Mouse (Mus musculus) spleen, adult 12 weeks (tissue): ENCODE results near the gene Cox4i1.

ENCODE experiments used
- DNase-seq: peaks from one replicate; pipeline ENCODE4 v3.0.0; 2022; ENCODE audit warnings: low spot score

The Cox4i1 gene

DNA sequence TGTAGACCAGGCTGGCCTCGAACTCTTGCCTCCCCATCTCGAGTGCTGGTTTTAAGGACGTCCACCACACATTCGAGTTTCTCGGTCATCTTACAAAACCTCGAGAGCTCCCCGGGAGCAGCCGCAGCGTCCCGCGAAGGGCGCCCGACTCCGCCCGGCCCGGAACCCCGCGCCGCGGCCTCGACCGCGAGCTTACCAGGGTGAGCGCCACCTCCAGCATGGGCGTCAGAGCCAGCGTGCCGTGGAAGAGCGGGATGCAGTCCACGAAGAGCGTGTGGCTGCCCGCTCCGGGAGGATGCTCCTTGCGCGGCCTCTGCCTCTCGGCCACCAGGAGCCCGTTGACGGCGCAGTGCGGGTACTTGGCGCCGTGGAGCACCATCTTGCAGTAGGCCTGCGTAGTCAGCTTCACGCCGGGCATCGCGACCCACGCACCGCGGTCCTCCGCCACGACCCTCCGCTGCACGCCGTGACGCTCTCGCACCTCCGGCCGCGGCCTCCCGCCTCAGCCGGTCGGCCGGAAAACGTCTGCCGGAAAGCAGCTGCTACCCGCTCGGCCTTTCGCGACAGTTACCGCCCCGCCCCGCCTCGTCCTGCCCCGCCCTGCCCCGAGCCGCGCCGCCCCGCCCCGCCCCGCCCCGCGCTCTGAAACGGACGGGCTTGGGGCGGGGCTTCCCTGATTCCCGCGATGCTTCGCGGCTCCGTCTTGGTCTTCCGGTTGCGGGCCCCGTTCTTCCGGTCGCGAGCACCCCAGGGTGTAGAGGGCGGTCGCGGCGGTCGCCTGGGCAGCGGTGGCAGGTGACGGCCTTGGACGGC lies at the start of gene Cox4i1, which contains the start of gene Gm27021:
Gene Cox4i1 (plus strand): TSS at position 662 of the 813 bp plus-strand sequence.
Gene Gm27021 (minus strand): TSS at position 519 of the 813 bp plus-strand sequence.
- DNase-seq = peak; percentile 90

DNA sequence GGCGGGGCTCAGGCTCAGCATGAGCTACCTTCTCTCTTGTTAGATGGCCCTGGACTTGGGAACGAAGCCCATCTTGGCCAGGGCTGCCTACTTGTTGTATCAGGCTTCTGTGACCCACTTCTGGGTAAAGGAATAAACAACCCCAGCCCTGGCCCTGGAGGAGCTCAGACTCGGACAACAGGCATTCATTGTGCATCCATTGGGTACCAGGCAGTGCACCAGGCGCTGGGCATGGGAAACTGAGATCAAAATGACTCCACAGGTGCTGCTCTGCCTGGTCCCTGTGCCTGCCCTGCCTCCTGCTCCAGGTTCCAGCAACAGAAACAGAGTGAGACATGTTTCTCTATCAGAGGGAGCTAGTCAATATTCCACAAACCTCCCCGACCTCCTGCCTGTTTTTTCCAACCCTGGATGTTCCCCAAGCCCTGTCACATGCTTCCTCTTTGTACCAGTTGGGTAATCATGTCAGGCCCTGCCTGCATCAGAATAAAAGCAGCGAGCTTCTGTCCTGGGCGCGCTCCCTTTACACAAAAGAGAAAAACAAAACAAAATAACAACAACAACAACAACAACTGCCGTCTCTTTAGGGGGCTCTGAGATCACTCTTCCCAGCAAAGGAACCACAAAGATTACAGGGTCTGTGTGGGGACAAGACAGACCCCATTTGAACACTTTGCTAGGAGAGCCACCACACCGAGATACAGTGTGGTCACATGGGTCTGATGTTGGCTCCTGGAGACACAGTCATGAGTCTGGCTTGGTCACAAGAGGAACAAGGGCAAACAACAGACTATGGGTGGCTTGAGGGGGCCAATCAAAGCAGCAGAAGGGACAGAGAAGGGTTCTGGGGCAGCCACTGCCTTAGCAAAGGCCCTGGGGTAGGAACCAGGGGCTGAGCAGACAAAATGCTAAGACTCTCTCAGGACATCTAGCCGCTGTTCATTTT lies 48.5 kb upstream of the Cox4i1 start:
- DNase-seq = no peak

DNA sequence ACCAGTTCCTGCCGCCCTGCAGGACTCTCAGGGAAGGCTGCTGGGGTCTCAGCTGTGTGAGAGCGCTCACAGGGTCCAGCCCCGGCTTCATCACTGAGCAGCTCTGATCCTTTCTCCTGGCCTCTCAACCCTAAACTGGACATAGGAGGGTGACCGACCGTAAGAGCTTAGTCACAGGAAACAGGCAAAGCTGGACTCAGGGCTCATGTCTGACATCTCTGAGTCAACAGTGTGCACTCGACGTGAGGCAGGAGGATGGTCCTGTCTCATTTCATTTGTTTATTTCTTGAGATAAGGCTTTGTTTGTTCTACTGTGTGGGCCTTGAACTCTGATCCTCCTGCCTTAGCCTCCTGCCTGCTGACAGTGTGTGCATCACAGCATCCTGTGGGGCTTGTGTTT lies 47.6 kb upstream of the Cox4i1 start:
- DNase-seq = no peak

DNA sequence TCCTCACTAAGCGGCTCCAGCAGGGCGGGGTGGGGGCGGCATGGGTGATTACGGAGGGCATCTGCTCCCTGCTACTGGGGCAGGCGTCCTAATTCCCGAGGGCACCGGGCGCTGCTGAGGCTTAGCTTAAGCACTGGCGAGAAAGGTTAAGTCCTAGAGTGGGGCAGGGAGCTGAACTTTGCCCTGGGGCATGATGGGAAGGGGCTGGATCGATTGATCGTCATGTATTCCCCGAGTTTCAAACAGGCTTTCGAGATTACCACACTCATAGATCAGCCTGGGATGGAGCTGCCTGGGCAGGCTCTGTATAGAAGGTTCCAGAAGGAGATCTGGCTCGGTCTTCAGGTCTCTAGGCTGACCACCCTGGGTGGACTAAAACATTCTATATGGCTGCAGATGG lies 45.9 kb upstream of the Cox4i1 start:
- no peak for DNase-seq

DNA sequence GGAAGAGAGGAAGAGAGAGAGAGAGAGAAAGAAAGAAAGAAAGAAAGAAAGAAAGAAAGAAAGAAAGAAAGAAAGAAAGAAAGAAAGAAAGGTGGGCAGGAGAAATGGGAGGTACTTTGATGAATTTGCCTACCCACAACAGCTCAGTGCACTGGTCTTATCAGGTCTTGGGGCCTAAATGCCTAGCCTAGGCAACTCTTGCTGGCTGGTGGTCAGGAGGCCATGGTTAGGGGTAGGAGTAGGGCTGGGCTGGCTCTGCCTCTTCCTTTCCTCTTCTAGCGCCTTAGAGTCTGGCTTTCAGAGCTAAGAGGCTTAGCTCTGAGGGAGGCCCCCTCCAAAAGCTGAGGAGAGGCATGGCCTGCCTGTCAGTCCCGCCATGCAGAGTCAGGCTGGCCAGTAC lies 44.4 kb upstream of the Cox4i1 start:
- DNase-seq = no peak

DNA sequence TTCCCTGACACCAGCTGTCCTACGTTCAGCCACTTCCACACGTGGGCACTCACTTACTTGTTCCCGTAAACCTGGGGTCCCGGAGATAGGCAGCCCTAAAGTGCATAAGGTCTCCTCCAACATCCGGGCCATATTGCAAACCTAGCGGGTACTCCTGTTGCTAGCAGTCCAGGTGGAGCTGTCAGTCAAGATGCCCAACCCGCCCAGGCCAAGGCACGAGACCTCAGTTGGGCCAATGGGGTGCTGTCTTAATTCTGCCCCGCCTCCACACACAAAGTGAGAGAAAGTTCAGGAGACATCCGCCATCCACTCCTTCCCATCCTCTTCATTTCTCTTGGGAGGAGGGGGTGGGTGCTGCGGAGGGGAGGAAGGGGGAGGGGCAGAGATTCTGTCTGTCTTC lies 41.6 kb upstream of the Cox4i1 start:
- no peak for DNase-seq

DNA sequence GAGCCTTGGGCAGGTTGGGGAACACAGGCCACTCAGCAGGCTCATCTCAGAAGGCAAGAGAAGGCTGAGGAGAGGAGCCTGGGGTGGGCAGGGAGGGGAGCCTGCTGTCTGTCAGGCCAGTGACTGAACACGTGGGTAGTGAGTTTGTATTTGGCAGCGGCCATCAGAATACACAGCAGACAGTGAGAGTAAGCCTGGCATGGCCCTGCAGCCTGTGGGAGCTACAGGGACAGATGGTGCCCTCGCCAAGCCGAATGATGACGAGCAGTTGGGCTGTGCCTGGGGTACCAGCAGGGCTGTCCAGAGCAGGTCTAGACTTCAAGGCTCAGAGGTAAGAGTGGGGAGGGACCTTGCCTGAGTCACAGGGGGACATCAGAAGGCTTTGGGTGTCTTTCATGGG lies 40.7 kb upstream of the Cox4i1 start:
- DNase-seq = no peak

DNA sequence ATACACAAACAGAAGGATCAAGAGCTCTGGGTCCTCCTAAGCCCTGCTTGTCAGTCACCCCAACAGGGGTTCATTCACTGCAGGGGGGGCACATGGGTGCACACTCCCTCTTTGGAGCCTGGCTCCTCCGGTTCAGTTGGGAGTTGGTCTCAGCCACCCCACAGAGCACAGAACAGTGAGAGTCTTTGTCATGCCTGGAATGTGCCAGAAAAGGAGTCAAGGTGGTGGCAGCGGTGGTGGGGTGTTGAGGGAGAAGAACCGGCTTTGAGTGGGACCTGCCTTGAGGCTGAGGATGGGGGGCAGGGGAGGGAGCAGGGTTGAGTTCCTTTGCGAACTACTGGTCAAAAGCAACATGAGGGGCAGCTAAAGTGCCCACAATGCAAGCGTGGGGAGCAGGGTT lies 38.0 kb upstream of the Cox4i1 start:
- DNase-seq = no peak

DNA sequence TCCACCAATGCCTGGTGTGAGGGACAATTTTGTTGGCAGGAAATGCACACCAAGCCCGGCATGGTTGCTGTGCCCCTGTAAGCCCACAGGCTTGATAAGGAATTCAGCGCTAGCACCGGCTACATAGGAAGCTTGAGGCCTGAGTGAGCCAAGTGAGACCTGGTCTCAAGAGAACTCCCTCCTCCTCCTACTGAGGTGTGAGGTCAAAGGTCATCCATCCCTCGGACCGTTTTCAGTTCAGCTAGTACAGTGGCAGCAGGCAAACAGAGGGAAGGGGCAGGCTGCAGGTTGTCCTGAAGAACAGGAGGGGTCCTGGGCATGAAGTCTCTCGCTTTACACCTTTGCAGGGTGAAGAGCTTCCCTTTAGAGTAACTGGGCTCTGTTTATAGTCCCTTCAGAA lies 37.2 kb upstream of the Cox4i1 start:
- no peak for DNase-seq

DNA sequence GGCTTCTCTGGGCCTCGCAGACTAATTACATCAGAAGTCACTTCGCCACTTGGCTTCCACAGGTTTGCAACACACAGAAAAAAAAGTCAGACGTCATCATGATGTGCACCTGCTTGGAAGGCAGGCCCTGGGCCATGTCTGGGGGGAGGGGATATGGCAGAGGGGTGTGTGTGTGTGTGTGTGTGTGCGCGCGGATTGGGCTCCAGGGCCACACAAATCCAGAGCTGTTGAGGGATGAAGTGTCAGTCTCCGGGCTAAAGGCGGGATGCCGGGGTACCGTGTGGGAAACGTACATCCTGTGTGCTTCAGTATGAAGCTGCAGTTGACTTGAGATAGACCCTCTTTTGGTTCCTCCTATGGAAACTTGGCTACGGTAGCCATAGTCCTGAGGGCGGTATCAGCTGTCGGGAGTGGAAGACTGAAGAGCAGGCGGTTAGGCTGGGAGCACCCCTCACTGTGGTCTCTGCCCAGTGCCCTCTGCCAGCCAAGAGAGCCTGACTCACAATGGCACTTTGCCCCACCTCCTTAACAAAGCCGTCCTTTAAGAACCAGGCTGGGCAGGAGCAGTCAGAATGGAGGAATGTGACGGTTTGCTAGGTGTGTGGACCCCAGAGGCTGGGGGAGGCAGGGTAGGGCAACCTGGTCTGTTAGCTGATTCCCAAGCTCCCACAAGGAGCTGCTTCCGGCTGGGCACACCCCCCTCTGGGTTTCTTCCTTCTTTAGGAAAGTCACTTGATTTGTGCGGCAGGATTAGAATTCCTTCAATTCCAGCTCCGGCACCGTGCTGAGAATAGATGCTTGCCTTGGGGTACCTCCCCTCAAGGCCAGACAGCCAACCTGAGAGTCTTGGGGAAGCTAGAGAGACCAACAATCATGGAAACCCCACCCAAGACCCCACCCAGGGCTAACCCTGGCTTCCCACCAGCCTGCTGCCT lies 36.3 kb upstream of the Cox4i1 start:
- DNase-seq = no peak

DNA sequence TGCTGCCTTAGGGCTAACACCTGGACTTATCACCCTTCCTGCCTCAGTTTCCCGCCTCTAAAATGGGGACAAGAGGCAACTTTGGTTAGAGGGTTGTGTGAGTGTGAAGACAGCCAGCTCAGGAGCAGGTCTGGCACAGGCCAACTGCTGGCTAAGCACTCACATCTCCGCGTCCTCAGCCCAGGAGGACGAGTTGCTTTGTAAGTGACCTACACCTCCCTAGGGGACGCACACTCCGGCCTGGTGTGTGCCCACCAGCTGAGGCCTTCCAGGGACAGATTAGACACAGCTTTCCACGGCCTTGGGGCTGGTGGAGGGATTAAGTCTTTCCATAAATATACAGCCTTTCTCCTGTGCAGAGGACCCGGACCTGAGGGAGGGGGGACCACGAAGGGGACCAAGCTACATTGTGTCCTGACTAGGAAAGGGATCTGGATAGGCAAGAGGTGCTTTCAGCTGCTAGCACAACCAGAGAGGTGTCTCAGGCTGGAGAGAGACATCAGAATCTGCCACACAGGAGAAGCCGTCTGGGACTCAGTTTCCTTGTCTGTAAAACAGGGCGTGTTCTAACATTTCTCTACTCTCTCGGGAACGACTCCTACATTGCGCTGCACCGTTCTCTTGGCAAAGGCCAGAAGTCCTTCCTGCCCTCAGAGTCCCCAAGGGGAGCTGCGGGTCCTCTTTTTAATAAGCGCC lies 34.9 kb upstream of the Cox4i1 start:
- DNase-seq = no peak

DNA sequence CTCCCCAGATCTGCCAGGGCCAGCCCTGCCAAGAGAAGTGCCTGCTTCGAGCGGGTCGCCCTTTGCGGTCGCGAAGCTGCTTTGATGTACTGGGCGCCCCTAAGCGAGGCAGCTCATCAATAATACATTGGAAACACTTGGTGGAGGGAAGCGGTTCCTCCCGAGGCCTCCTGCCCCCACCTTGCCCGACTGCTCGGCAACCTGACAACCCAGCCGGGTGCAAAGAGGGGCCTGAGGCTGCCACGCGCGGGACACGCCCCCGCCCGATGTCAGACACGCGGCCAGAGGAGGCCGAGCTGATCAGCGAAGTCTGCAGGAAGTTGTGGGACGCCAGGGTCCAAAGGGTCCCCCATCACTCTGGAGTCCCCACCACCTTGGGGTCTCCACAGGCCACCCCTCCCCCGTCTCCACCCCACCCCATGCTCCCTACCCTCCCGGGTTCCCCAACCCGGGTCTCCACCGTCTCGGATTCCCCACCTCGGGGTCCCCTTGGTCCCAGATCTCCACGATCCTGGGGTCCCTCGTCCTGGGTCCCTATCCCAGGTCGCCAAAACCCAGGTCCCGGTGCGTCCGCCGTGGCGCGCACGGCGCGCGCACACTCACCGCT lies 34.3 kb upstream of the Cox4i1 start:
- no peak for DNase-seq

DNA sequence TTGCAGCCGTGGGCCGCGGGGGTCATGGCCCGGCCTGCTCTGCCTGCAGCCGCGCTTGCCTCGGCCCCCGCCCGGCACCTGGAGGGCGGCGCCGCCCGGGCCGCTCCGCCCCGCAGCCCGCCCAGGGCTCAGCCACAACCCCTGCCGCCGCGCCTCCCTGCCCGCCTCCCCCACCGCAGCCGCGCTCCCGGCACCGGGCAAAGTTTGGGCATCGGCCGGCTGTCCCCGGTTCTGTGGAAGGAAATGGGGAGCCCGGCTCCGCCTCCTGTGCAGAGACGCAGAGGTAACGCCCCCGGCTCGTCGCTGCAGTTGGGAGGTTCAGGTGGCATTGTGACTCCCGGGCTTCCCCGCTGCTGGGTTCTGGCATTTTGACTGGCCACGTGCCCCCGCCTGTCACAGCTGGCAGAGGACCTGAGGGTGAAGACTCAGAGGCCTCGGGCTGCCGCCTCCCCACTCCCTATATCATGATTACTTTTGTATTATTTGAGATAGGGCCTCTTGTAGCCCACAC lies 33.6 kb upstream of the Cox4i1 start:
- peak; percentile 18 for DNase-seq

DNA sequence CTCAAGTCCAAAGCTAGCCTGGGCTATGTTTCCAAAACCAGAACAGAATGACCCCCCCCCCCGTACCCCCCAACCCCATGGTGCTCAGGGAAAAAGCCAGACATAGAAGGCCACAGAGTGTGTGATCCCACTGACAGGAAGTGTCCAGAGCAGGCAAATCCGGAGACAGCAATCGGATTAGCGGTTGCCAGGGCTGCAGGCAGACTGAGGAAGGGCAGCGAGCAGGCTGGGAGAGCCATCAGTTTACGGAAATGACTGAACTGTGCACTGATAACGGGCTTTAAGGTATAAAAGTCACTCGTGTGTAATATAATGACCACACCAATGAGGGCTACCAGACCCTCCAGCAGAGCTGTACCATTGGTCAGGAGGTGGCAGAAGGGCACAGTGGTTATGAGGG lies 26.8 kb upstream of the Cox4i1 start:
- DNase-seq = no peak

DNA sequence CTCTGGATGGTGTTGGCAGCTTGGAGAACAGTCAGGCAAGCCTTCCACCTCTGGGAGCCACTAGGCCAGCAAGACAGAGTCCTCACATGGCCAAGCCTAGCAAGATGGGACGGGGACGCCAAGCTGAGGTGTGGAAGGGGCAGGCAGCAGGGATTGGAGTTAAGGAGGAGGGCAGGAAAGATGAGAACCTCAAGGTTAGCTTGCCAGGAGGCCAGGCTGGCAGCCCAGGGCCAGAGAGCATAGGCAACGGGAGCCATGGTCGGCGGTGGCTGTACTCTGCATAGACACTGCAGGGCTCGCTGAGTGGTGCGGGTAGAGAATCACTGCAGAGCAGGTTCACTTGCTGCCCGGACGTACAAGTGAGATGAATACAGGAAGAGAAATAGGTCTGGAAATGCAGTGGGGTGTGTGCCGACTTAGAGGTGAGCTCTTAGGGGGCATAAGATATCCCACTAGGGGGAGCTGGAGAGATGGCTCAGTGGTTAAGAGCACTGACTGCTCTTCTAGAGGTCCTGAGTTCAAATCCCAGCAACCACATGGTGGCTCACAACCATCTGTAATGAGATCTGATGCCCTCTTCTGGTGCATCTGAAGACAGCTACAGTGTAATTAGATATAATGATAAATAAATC lies 25.9 kb upstream of the Cox4i1 start:
- no peak for DNase-seq

DNA sequence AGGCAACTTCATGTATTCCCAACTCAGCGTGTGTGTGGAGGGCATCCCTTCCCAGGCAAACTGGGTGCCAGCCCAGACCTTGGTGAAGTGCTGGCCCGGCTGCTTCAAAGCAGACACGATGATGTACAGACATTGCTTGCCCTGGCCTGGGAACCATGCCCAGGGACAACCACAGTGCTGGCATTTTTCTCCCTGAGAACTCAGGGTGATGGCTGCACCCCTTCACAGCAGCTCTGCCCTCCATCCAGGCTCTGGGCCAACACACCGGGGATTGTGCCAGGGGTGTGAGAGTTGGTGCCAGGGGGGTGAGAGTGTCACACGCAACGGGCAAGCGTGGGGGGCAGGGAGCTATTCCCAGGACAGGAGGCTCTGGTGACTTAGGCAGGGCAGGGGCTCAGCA lies 23.4 kb upstream of the Cox4i1 start:
- DNase-seq = no peak

DNA sequence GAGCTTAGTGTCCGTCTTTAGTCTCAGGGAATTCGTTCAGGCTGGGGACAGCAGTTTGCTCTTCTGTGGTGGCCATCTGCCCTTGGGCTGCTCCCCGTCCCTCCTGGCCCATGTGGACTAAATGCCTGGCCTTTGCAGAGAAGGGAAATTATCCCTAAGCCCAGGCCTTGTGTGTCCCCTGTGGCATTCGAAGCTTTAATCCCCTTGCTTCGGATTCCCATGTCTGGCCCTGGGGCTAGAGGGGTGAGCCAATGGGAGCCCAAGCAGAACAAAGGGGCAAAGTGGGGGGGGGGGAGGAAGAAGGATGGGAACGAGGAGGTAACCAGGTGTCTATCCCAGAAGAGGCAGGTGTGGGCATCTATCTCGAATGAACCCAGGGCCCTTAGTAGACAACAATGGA lies 20.5 kb upstream of the Cox4i1 start, which contains the start of gene 1190005I06Rik:
Gene 1190005I06Rik (minus strand): TSS at position 101 of the 400 bp plus-strand sequence.
- no peak for DNase-seq

DNA sequence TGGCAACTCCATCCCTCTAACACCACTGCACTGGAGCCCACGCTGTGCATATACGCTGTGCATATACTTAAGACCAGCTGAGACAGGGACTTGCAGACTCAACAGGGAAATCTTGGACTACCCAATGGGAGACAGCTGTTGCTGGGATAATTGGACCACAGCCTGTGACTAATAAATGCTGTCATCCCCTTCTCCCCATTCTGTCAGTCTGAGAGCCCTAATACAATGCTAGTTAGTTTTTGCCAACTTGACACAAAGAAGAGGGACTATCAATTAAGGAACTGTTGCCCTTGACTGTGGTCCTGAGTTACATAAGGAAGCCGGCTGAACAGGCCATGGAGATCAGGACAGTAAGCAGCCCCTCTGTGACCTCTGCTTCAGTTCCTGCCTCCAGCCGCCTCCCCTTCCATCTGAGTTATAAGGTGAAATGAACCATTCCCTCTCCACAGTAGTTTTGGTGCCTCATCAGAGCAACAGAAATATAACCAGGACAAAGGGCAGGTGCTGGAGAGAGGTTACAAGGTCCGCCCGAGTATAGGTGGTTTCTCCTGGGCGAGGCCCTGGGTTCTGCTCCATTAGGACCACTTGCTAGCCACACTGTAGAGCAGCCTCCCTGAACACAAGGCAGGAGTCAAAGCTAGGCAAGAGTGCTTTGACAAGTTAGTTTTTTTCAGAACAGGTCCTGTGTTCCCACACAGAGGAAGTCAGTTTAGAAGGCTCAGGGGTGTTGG lies 11.5 kb upstream of the Cox4i1 start:
- DNase-seq = no peak

DNA sequence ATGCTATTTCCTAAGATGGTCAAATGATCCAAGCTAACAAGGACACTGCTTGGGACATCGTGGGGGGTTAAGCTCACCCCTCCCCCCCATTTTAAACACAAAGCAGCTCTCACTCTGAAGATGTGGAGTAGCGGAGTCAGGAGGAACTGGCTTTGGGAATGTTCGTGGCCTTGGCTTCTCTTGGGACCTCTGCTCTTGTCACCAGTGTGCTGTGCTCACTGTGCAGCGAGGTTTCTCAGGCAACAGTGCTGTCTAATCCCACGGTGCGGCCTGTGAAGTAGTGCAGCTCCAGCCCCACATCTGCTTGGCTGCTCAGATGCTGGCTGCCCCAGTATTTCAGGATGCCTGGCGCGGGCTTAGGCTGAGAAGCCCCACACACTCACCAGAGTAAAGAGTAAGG lies 10.6 kb upstream of the Cox4i1 start:
- DNase-seq = no peak
